In genomic region chr6:135300469-135300868, GRCm38 (mm10) we compare ENCODE assay signal across 29 mouse cellular contexts. TPM values are rescaled to one million over a fixed set of nuclear protein-coding genes. Genes with fewer than 3 reads are reported as not detected.
DNase-seq lines count a peak whose midpoint lies in the region; ATAC-seq and TF ChIP-seq lines count a peak whose summit lies in the region.
"Had no signal": no experiment of that assay in that cellular context is flagged by ENCODE, and none has a peak within 500 bp of the region (broad histone marks: within the 10 kb centered on the region; RNA-seq: fewer than 3 reads in every experiment).

No protein-coding gene starts in this region.

- no peak overlapping the region for H3K27ac ChIP-seq in hindbrain, postnatal 0 days
- H3K27ac ChIP-seq: embryonic facial prominence, embryonic 13.5 days; embryonic facial prominence, embryonic 15.5 days; forebrain, embryonic 10.5 days; forebrain, embryonic 12.5 days had no signal

- H3K9me3 ChIP-seq in hindbrain, postnatal 0 days (ENCODE audit: low read length) = no peaks in the 10 kb centered on the region
- H3K9me3 ChIP-seq: embryonic facial prominence, embryonic 13.5 days; embryonic facial prominence, embryonic 15.5 days; forebrain, embryonic 10.5 days; forebrain, embryonic 12.5 days had no signal

- no peaks in the 10 kb centered on the region for H3K4me1 ChIP-seq in hindbrain, postnatal 0 days (ENCODE audit: insufficient read depth, low read length)
- H3K4me1 ChIP-seq: forebrain, embryonic 12.5 days had no signal

- peak; percentile 38 for DNase-seq in lung, postnatal 10 days
- DNase-seq in lung, postnatal 4 days = no peak
- DNase-seq in lung, postnatal 14 days = peak; percentile 26
- peak; percentile 69 for DNase-seq in lung, postnatal 36 days
- DNase-seq in urinary bladder, postnatal 36 days (ENCODE audit: low spot score in 2 of 2) = no peak
- DNase-seq in hindbrain, postnatal 0 days (ENCODE audit: low spot score) = no peak
- DNase-seq: adrenal gland, adult 8-10 months; adrenal gland, postnatal 14 days; adrenal gland, postnatal 36 days; B cell, adult 2 months; cerebellum, adult 11-12 months; cerebellum, adult 2 months; cerebellum, adult 9-10 months; cerebellum, postnatal 10 days; cerebellum, postnatal 25 days had no signal

- H3K27me3 ChIP-seq in hindbrain, postnatal 0 days (ENCODE audit: insufficient read depth, low read length) = no peaks in the 10 kb centered on the region
- H3K27me3 ChIP-seq: embryonic facial prominence, embryonic 13.5 days; embryonic facial prominence, embryonic 15.5 days; forebrain, embryonic 12.5 days; Patski had no signal

- H3K36me3 ChIP-seq in hindbrain, postnatal 0 days (ENCODE audit: insufficient read depth, low read length) = no peaks in the 10 kb centered on the region
- H3K36me3 ChIP-seq: embryonic facial prominence, embryonic 13.5 days; embryonic facial prominence, embryonic 15.5 days; forebrain, embryonic 10.5 days; forebrain, embryonic 12.5 days; G1E had no signal

- 84% methylated on average over 4 of the region's 4 CpGs for WGBS in hindbrain, postnatal 0 days

- TF ChIP-seq CTCF in hindbrain, postnatal 0 days (IDR thresholded peaks at IDR 0.05; ENCODE audit: low read depth) = no peak

- ATAC-seq in hindbrain, postnatal 0 days = no peak
- ATAC-seq: activated CD4-positive, CD25-positive, alpha-beta regulatory T cell, adult 4 months; CD4-positive, CD25-positive, alpha-beta regulatory T cell, adult 4 months; forebrain, embryonic 14.5 days; forebrain, embryonic 16.5 days; Patski had no signal

- H3K4me2 ChIP-seq in hindbrain, postnatal 0 days (ENCODE audit: low read depth, low read length) = no peak overlapping the region
- H3K4me2 ChIP-seq: embryonic facial prominence, embryonic 13.5 days; embryonic facial prominence, embryonic 15.5 days; forebrain, embryonic 12.5 days had no signal

- H3K4me3 ChIP-seq in hindbrain, postnatal 0 days (ENCODE audit: low read length) = no peak overlapping the region
- H3K4me3 ChIP-seq: embryonic facial prominence, embryonic 13.5 days; embryonic facial prominence, embryonic 15.5 days; erythroblast, embryonic 14.5 days; forebrain, embryonic 10.5 days; forebrain, embryonic 12.5 days had no signal

- no peak overlapping the region for H3K9ac ChIP-seq in hindbrain, postnatal 0 days (replicated peaks; ENCODE audit: low read length)
- H3K9ac ChIP-seq: embryonic facial prominence, embryonic 13.5 days; embryonic facial prominence, embryonic 15.5 days; forebrain, embryonic 12.5 days had no signal

RNA-seq across cellular contexts. Expression of gene Pbp2, which starts 9.7 kb away (rescaled TPM):
- total RNA-seq in hindbrain, postnatal 0 days (2014; rRNA removed) = 0.10 TPM in 1 of 2 replicates, not detected in the other
- polyA plus RNA-seq in hindbrain, postnatal 0 days (2015; fragmentation: Nextera tagmentation; extraction: Ambion mirVana) = not detected in 2 replicates
- total RNA-seq: adrenal gland, adult 18-20 months; adrenal gland, adult 8-10 months; adrenal gland, postnatal 14 days; adrenal gland, postnatal 36 days; CH12.LX; G1E had no signal
- polyA plus RNA-seq: activated CD4-positive, CD25-positive, alpha-beta regulatory T cell, adult 4 months; CD4-positive, CD25-positive, alpha-beta regulatory T cell, adult 4 months; cerebellum, adult 2 months; embryonic facial prominence, embryonic 11.5 days; embryonic facial prominence, embryonic 13.5 days; erythroblast, embryonic 14.5 days; forebrain, embryonic 10.5 days; forebrain, embryonic 12.5 days; forebrain, embryonic 14.5 days; forebrain, embryonic 16.5 days; G1E; Patski had no signal

RNA-seq across cellular contexts. Expression of gene Gsg1, which starts 46.3 kb away (rescaled TPM):
- total RNA-seq in hindbrain, postnatal 0 days (2014; rRNA removed) = 1.1 TPM in 1 of 2 replicates, not detected in the other
- 0.18 and 0.31 TPM in 2 replicates for polyA plus RNA-seq in hindbrain, postnatal 0 days (2015; fragmentation: Nextera tagmentation; extraction: Ambion mirVana)
- total RNA-seq: adrenal gland, adult 18-20 months; adrenal gland, adult 8-10 months; adrenal gland, postnatal 14 days; adrenal gland, postnatal 36 days; CH12.LX; G1E had no signal
- polyA plus RNA-seq: activated CD4-positive, CD25-positive, alpha-beta regulatory T cell, adult 4 months; CD4-positive, CD25-positive, alpha-beta regulatory T cell, adult 4 months; erythroblast, embryonic 14.5 days; forebrain, embryonic 10.5 days; G1E had no signal

Comparison
In these comparisons a context has a peak if more than half of its experiments do, and no peak if none do; other contexts are left out.
1. DNase-seq: peak in lung, postnatal 10 days (single experiment), lung, postnatal 14 days (single experiment) and lung, postnatal 36 days (single experiment); none in lung, postnatal 4 days (0 of 2), urinary bladder, postnatal 36 days (0 of 2) and hindbrain, postnatal 0 days (single experiment).